Mouse (Mus musculus) CH12.LX (cell line): ENCODE results near the gene Chac2.
"Not testable (repeated sequence)": the region's sequence is repeated elsewhere in the genome, so short reads cannot be mapped to it uniquely, and the experiment has no call there.

ENCODE experiments used
- CTCF ChIP-seq, 2 experiments: IDR thresholded peaks in 1 of 2; conservative IDR thresholded peaks in 1 of 2; 2 replicates each; pipeline ENCODE4 v1.5.1; 2011 to 2012; ENCODE audit warnings: low read depth in 2 of 2, low read length in 2 of 2, improper control_type of control experiment in 1 of 2, inconsistent platforms in 1 of 2, mild to moderate bottlenecking in 1 of 2, moderate library complexity in 1 of 2
- EP300 ChIP-seq: IDR thresholded peaks from 2 replicates; pipeline ENCODE4 v1.6.1; 2011; ENCODE audit warnings: low read length, improper control_type of control experiment
- ETS1 ChIP-seq: conservative IDR thresholded peaks from 2 replicates; pipeline ENCODE4 v1.6.1; 2012; ENCODE audit warnings: low read depth, mild to moderate bottlenecking, inconsistent platforms, low read length, improper control_type of control experiment, moderate library complexity
- IRF4 ChIP-seq: IDR thresholded peaks from 2 replicates; pipeline ENCODE4 v1.6.1; 2014; ENCODE audit warnings: low read depth, mild to moderate bottlenecking, inconsistent platforms, low read length, improper control_type of control experiment
- MAFK ChIP-seq: IDR thresholded peaks from 2 replicates; pipeline ENCODE4 v1.6.1; 2011; ENCODE audit warnings: low read length, improper control_type of control experiment; ENCODE audit not compliant: insufficient replicate concordance
- MAX ChIP-seq: IDR thresholded peaks from 2 replicates; pipeline ENCODE4 v1.6.1; 2011; ENCODE audit warnings: low read length, improper control_type of control experiment
- MXI1 ChIP-seq: IDR thresholded peaks from 2 replicates; pipeline ENCODE4 v1.6.1; 2011; ENCODE audit warnings: mild to moderate bottlenecking, low read depth, low read length, improper control_type of control experiment
- POLR2A ChIP-seq: IDR thresholded peaks from 2 replicates; pipeline ENCODE4 v1.6.1; 2011; ENCODE audit warnings: low read depth, mild to moderate bottlenecking, improper control_type of control experiment, low read length
- SIN3A ChIP-seq: IDR thresholded peaks from 2 replicates; pipeline ENCODE4 v1.6.1; 2012; ENCODE audit warnings: low read length, improper control_type of control experiment, inconsistent platforms
- SMC3 ChIP-seq: IDR thresholded peaks from 2 replicates; pipeline ENCODE4 v1.6.1; 2011; ENCODE audit warnings: low read depth, low read length, improper control_type of control experiment
- TCF12 ChIP-seq: IDR thresholded peaks from 2 replicates; pipeline ENCODE4 v1.6.1; 2014; ENCODE audit warnings: low read depth, mild to moderate bottlenecking, inconsistent platforms, low read length, improper control_type of control experiment
- USF1 ChIP-seq: IDR thresholded peaks from 2 replicates; pipeline ENCODE4 v1.6.1; 2014; ENCODE audit warnings: low read depth, mild to moderate bottlenecking, inconsistent platforms, low read length, improper control_type of control experiment
- ZC3H11A ChIP-seq: IDR thresholded peaks from 2 replicates; pipeline ENCODE4 v1.6.1; 2012; ENCODE audit warnings: low read depth, mild to moderate bottlenecking, inconsistent platforms, low read length, improper control_type of control experiment
- ZKSCAN1 ChIP-seq: IDR thresholded peaks from 2 replicates; pipeline ENCODE4 v1.6.1; 2012; ENCODE audit warnings: low read depth, inconsistent platforms, low read length, improper control_type of control experiment, borderline replicate concordance

- not testable (repeated sequence) for TF ChIP-seq ZC3H11A; POLR2A; MAFK; CTCF (conservative IDR thresholded peaks at IDR 0.05 in 1 of 2, IDR thresholded peaks at IDR 0.05 in 1 of 2; ENCODE audit: low read depth in 2 of 2, low read length in 2 of 2); SMC3; SIN3A; EP300; USF1; IRF4; MAX; MXI1; TCF12; ETS1; ZKSCAN1
Measured at GRCm38 (mm10) chr11:31017466-31017865, 31.3 kb upstream of the Chac2 start.
